Mouse (Mus musculus) embryonic fibroblast, embryonic 13.5 days (primary cell): ENCODE data around the gene Tle4.

Source experiments
- CTCF ChIP-seq: IDR thresholded peaks from 2 replicates; pipeline ENCODE4 v1.5.1; 2011; ENCODE audit warnings: mild to moderate bottlenecking, control low read depth, low read length, moderate library complexity, borderline replicate concordance; ENCODE audit not compliant: insufficient read depth
- POLR2A ChIP-seq: IDR thresholded peaks from 2 replicates; pipeline ENCODE4 v1.6.1; 2011; ENCODE audit warnings: low read depth, mild to moderate bottlenecking, control low read depth, low read length, moderate library complexity

GRCm38 (mm10) chr19:14451329-14451728, 146.5 kb downstream of the Tle4 start:
- TF ChIP-seq CTCF (no peak), POLR2A (no peak)
